Mouse (Mus musculus) kidney, adult 2 months (tissue): Measurements from ENCODE around the gene Tmem53. TPM values are rescaled to one million over a fixed set of nuclear protein-coding genes. Genes with fewer than 3 reads are reported as not detected.

Source experiments
- DNase-seq: peaks from one replicate; pipeline ENCODE4 v3.0.0; 2021
- H3K27ac ChIP-seq: fragments of 200-500 bp; 2 replicates; pipeline ENCODE4 v1.5.1; 2012; ENCODE audit warnings: low read depth, low read length, control low read depth, inconsistent platforms; ENCODE audit not compliant: insufficient read depth
- H3K27me3 ChIP-seq: fragments of 200-500 bp; replicated peaks from 2 replicates; pipeline ENCODE4 v1.6.1; 2012; ENCODE audit warnings: mild to moderate bottlenecking, moderate library complexity, low read length, inconsistent platforms; ENCODE audit not compliant: control insufficient read depth, insufficient read depth
- H3K36me3 ChIP-seq: fragments of 200-500 bp; 2 replicates; pipeline ENCODE4 v1.6.1; 2012; ENCODE audit warnings: mild to moderate bottlenecking, moderate library complexity, low read length, inconsistent platforms; ENCODE audit not compliant: control insufficient read depth, insufficient read depth
- H3K4me1 ChIP-seq: fragments of 200-500 bp; 2 replicates; pipeline ENCODE4 v1.6.1; 2011; ENCODE audit warnings: low read length; ENCODE audit not compliant: control insufficient read depth, insufficient read depth
- H3K4me3 ChIP-seq: fragments of 200-500 bp; 2 replicates; pipeline ENCODE4 v1.5.1; 2011; ENCODE audit warnings: mild to moderate bottlenecking, low read depth, low read length, control low read depth; ENCODE audit not compliant: insufficient read depth
- CTCF ChIP-seq: fragments of 200-500 bp; conservative IDR thresholded peaks from 2 replicates; pipeline ENCODE4 v1.5.1; 2011; ENCODE audit warnings: low read depth, mild to moderate bottlenecking, control low read depth, low read length, moderate library complexity, mixed read lengths; ENCODE audit not compliant: insufficient read depth, insufficient read length
- POLR2A ChIP-seq: fragments of 200-500 bp; IDR thresholded peaks from one replicate; pipeline ENCODE4 v1.6.1; 2011; ENCODE audit warnings: low read depth, low read length, control low read depth
- WGBS: fragments of 180-500 bp; shearing (Covaris S2); methylation state at CpG from one replicate; pipeline ENCODE4 v1.1.7; 2018; 5-methylcytosine and 5-hydroxymethylcytosine counted together
- polyA plus RNA-seq: library from polyadenylated mRNA; depleted of rRNA; stranded (reverse); fragments of >200 nt; gene quantifications from 2 replicates; pipeline ENCODE4 v1.2.3, GENCODE M21; 2012

Tmem53 gene
- polyA plus RNA-seq, 1 experiment, result 88.1 TPM

- DNase-seq, result no peak
- H3K27ac ChIP-seq, result no peak overlapping the region
- no peaks in the 10 kb centered on the region; the same call in none of the 2 replicates for H3K36me3 ChIP-seq
- H3K4me3 ChIP-seq, result no peak overlapping the region
- H3K4me1 ChIP-seq, result no peaks in the 10 kb centered on the region
- WGBS, result 76% methylated on average over 19 of the region's 19 CpGs
- TF ChIP-seq CTCF (no peak), POLR2A (no peak)
- H3K27me3 ChIP-seq, result no peaks in the 10 kb centered on the region
These were observed 29.5 kb downstream of the Tmem53 start for GRCm38 (mm10) chr4:117281090-117281845.

GRCm38 (mm10) chr4:117283271-117284191 is 31.8 kb downstream of the Tmem53 start:
- Histone ChIP-seq H3K27ac (no peak overlapping the region), H3K4me1 (0 out of 2 replicates have a peak, but pooled peaks cover 3% of the 10 kb centered on the region), H3K36me3 (no peaks in the 10 kb centered on the region; the same call in none of the 2 replicates), H3K27me3 (no peaks in the 10 kb centered on the region), H3K4me3 (no peak overlapping the region)
- 77% methylated on average over 22 of the region's 22 CpGs for WGBS
- no peak for DNase-seq
- no peak for TF ChIP-seq CTCF
- no peak for TF ChIP-seq POLR2A

DNA sequence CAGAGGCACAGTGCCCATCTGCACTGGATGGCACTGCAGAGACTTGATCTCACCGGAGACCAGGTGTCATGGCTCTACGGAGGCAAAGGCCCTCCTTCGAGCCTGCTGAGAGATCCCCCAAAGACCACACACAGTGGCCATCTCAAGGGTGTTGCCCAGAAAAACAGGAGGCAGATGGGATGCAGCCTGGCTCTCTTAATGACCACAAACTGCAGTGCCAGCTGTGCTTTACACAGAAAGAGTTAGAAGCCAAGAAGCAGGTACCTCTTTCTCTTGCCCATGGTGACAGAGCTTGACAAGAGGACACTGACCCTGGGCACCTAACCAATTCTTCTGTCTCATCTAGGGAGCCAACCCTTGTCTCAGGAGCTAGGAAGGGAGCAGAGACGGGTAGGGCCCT is 32.6 kb downstream of the Tmem53 start:
- Histone ChIP-seq H3K4me1 (0 out of 2 replicates have a peak, but pooled peaks cover 3% of the 10 kb centered on the region), H3K27me3 (no peaks in the 10 kb centered on the region), H3K36me3 (no peaks in the 10 kb centered on the region; the same call in none of the 2 replicates), H3K4me3 (no peak overlapping the region), H3K27ac (no peak overlapping the region)
- no peak for TF ChIP-seq CTCF
- 63% methylated on average over 4 of the region's 4 CpGs for WGBS
- no peak for DNase-seq

GRCm38 (mm10) chr4:117288277-117288926 is 36.7 kb downstream of the Tmem53 start:
- no peak for TF ChIP-seq CTCF
- TF ChIP-seq POLR2A, result no peak
- WGBS, result 25% methylated on average over 25 of the region's 25 CpGs
- H3K4me1 ChIP-seq, result peaks cover 3% of the 10 kb centered on the region; the same call in 1 of the 2 replicates
- no peaks in the 10 kb centered on the region; the same call in none of the 2 replicates for H3K36me3 ChIP-seq
- H3K27me3 ChIP-seq, result no peaks in the 10 kb centered on the region
- 0 out of 2 replicates have a peak overlapping the region, but pooled peaks have one; percentile 45 for H3K27ac ChIP-seq
- H3K4me3 ChIP-seq, result peak overlapping the region; percentile 77
- no peak for DNase-seq

- peak; percentile 18 for TF ChIP-seq POLR2A
- no peak for TF ChIP-seq CTCF
- Histone ChIP-seq H3K27me3 (no peaks in the 10 kb centered on the region), H3K4me3 (peak overlapping the region; percentile 77), H3K36me3 (no peaks in the 10 kb centered on the region; the same call in 1 of the 2 replicates), H3K27ac (peak overlapping the region; percentile 54), H3K4me1 (peaks cover 3% of the 10 kb centered on the region; the same call in 1 of the 2 replicates)
- DNase-seq, result peak; percentile 87
- under 1% methylated on average over 80 of the region's 80 CpGs for WGBS
These were observed 37.4 kb downstream of the Tmem53 start for GRCm38 (mm10) chr4:117288927-117289801.

DNA sequence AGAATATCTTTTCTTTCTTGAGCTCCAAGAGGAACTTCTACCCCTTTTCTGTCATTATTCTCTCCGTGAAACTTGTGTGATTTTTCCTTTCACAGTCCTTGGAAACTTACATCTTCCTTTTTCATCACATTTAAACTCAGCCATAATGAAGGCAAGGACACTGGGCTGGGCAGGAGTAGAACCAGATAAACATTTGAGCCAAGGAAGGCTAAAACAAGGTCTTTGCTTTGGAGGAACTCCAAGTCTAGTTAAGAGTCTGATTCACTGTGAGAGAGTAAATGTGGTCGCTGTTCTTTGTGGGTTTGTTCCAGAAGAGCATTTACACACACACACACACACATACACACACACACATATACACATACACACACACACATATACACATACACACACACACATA is 39.9 kb downstream of the Tmem53 start:
- H3K27ac ChIP-seq, result no peak overlapping the region
- TF ChIP-seq POLR2A (no peak), CTCF (no peak)
- 87% methylated on average over 2 of the region's 2 CpGs for WGBS
- peaks cover 3% of the 10 kb centered on the region; the same call in 1 of the 2 replicates for H3K4me1 ChIP-seq
- no peaks in the 10 kb centered on the region for H3K27me3 ChIP-seq
- H3K4me3 ChIP-seq, result no peak overlapping the region
- DNase-seq, result no peak
- H3K36me3 ChIP-seq, result no peaks in the 10 kb centered on the region
